Mouse (Mus musculus) cortical plate, adult 2 months (tissue): Measurements from ENCODE around the gene Reg4.

Experiments used
- CTCF ChIP-seq: fragments of 200-500 bp; IDR thresholded peaks from 2 replicates; pipeline ENCODE4 v1.5.1; 2011; ENCODE audit warnings: mild to moderate bottlenecking, control low read depth, low read length; ENCODE audit not compliant: insufficient read depth; ENCODE audit errors: extremely low read depth
- POLR2A ChIP-seq: fragments of 200-500 bp; IDR thresholded peaks from 2 replicates; pipeline ENCODE4 v1.6.1; 2011; ENCODE audit warnings: mild to moderate bottlenecking, low read length, control low read depth; ENCODE audit not compliant: insufficient read depth; ENCODE audit errors: extremely low read depth

GRCm38 (mm10) chr3:98282422-98282821 lies 60.5 kb downstream of the Reg4 start:
- no peak for TF ChIP-seq POLR2A
- TF ChIP-seq CTCF, result no peak
